Comparison of ENCODE assay signal across 21 mouse cellular contexts in the genomic region with DNA sequence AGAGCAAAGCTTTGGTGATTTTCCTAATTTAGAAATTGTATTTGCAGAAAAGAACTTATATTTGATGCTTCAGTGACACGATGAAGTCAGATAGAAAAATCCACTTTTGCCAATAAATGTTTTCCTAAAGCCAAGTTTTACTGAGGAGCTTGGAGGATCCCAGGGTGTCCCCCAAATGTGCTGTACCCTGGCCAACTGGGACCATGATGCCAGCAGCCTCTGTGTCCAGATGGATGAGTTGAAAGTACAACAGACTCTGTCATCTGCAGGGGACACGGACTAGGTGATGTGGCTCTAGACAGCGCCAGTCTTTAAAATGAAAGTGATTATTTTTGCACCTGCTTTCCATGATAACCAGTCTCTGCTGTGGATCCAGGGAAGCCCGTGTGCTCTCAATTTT. TPM values are rescaled to one million over a fixed set of nuclear protein-coding genes. Genes with fewer than 3 reads are reported as not detected.
DNase-seq lines count a peak whose midpoint lies in the region; ATAC-seq and TF ChIP-seq lines count a peak whose summit lies in the region.
"Had no signal": no experiment of that assay in that cellular context is flagged by ENCODE, and none has a peak within 500 bp of the region (broad histone marks: within the 10 kb centered on the region; RNA-seq: fewer than 3 reads in every experiment).

No protein-coding gene starts in this region.

- no peak for TF ChIP-seq CTCF in cerebellum, adult 2 months (IDR thresholded peaks at IDR 0.05; ENCODE audit: borderline replicate concordance, insufficient read depth, low read depth, low read length)
- TF ChIP-seq CTCF in lung, postnatal 0 days (IDR thresholded peaks at IDR 0.05), result no peak
- TF ChIP-seq CTCF in CH12.LX (conservative IDR thresholded peaks at IDR 0.05 in 1 of 2, IDR thresholded peaks at IDR 0.05 in 1 of 2; ENCODE audit: low read depth in 2 of 2, low read length in 2 of 2), result no peak

- TF ChIP-seq RAD21 in CH12.LX (IDR thresholded peaks at IDR 0.05; ENCODE audit: low read depth, low read length), result no peak

- H3K4me1 ChIP-seq in cerebellum, adult 2 months (ENCODE audit: control insufficient read depth, insufficient read depth, low read length), result peaks cover 14% of the 10 kb centered on the region
- no peaks in the 10 kb centered on the region for H3K4me1 ChIP-seq in lung, postnatal 0 days (ENCODE audit: insufficient read depth, low read depth, low read length)
- H3K4me1 ChIP-seq in CH12.LX (ENCODE audit: control insufficient read depth in 1 of 2, insufficient read depth in 2 of 2), result no peaks in the 10 kb centered on the region; a peak in 1 of 4 replicates

- H3K4me2 ChIP-seq in lung, postnatal 0 days (replicated peaks; ENCODE audit: low read depth, low read length), result no peak overlapping the region
- H3K4me2 ChIP-seq in CH12.LX (ENCODE audit: insufficient read depth, low read depth, poor library complexity, severe bottlenecking), result peak overlapping the region; percentile 19
- H3K4me2 ChIP-seq: embryonic facial prominence, embryonic 12.5 days had no signal

- in situ Hi-C loops in CH12.LX (cut with MboI; ENCODE audit: low pct_ligation_motif_present, low pct_unique_long_range_greater_than_20kb, low sequenced_read_pairs), result loop anchor here (10.0 kb wide), 1 partner anchor 135 kb away; no protein-coding TSS in a partner anchor

- WGBS in cerebellum, adult 2 months, result 23% methylated on average over 4 of the region's 4 CpGs
- 78% methylated on average over 4 of the region's 4 CpGs for WGBS in lung, postnatal 0 days

- ATAC-seq in lung, postnatal 0 days, result no peak
- ATAC-seq: activated CD4-positive, CD25-positive, alpha-beta regulatory T cell, adult 4 months; forebrain, embryonic 14.5 days; forebrain, postnatal 0 days; Patski had no signal

- dilution Hi-C loops in CH12.LX (cut with MboI; ENCODE audit: extremely low pct_ligation_motif_present, extremely low pct_unique_long_range_greater_than_20kb, low sequenced_read_pairs), result no loop called here

- no peaks in the 10 kb centered on the region for H3K27me3 ChIP-seq in cerebellum, adult 2 months (ENCODE audit: control insufficient read depth, insufficient read depth, low read length)
- H3K27me3 ChIP-seq in lung, postnatal 0 days (replicated peaks; ENCODE audit: insufficient read depth, low read length), result no peaks in the 10 kb centered on the region
- H3K27me3 ChIP-seq in CH12.LX (replicated peaks), result peaks cover 33% of the 10 kb centered on the region
- H3K27me3 ChIP-seq: embryonic facial prominence, embryonic 12.5 days; Patski had no signal

- no peak overlapping the region for H3K27ac ChIP-seq in cerebellum, adult 2 months (ENCODE audit: insufficient read depth, low read length)
- H3K27ac ChIP-seq in lung, postnatal 0 days (ENCODE audit: low read length), result 0 out of 2 replicates have a peak overlapping the region, but pooled peaks have one; percentile 1
- H3K27ac ChIP-seq in CH12.LX (ENCODE audit: insufficient read depth, low read depth), result no peak overlapping the region
- H3K27ac ChIP-seq: embryonic facial prominence, embryonic 10.5 days had no signal

- no peak overlapping the region for H3K4me3 ChIP-seq in cerebellum, adult 2 months (replicated peaks; ENCODE audit: insufficient read depth, low read depth, low read length)
- H3K4me3 ChIP-seq in lung, postnatal 0 days (ENCODE audit: low read depth, low read length), result no peak overlapping the region
- no peak overlapping the region for H3K4me3 ChIP-seq in CH12.LX (replicated peaks in 1 of 3; ENCODE audit: low read depth in 2 of 3, low read length in 2 of 3, poor library complexity in 1 of 3)
- H3K4me3 ChIP-seq: embryonic facial prominence, embryonic 10.5 days; embryonic facial prominence, embryonic 12.5 days had no signal

- peaks cover 6% of the 10 kb centered on the region; the same call in 1 of the 2 replicates for H3K36me3 ChIP-seq in lung, postnatal 0 days (ENCODE audit: insufficient read depth, low read length)
- no peaks in the 10 kb centered on the region for H3K36me3 ChIP-seq in CH12.LX (replicated peaks in 1 of 2; ENCODE audit: control insufficient read depth in 1 of 2, insufficient read depth in 1 of 2, low read length in 1 of 2)
- H3K36me3 ChIP-seq: G1E had no signal

- TF ChIP-seq POLR2A in cerebellum, adult 2 months (IDR thresholded peaks at IDR 0.05; ENCODE audit: borderline replicate concordance, insufficient read depth, low read length), result no peak
- no peak for TF ChIP-seq POLR2A in CH12.LX (IDR thresholded peaks at IDR 0.05; ENCODE audit: low read depth, low read length)

- DNase-seq in cerebellum, postnatal 10 days, result peak; percentile 54 to 72
- DNase-seq in cerebellum, adult 2 months, result no peak
- DNase-seq in lung, postnatal 0 days (ENCODE audit: low spot score), result no peak
- DNase-seq in lung, postnatal 10 days, result no peak
- no peak for DNase-seq in CH12.LX (ENCODE audit: extremely low read depth)
- DNase-seq in thymus, postnatal 4 days, result no peak
- DNase-seq: adrenal gland, adult 8-10 months; adrenal gland, postnatal 14 days; adrenal gland, postnatal 36 days; cerebellum, adult 11 months; cerebellum, adult 18-20 months; cerebellum, adult 9-11 months; forebrain, postnatal 0 days had no signal

- no peaks in the 10 kb centered on the region for H3K9me3 ChIP-seq in lung, postnatal 0 days (ENCODE audit: low read length)
- no peaks in the 10 kb centered on the region for H3K9me3 ChIP-seq in CH12.LX (replicated peaks; ENCODE audit: low read length)
- H3K9me3 ChIP-seq: embryonic facial prominence, embryonic 10.5 days; embryonic facial prominence, embryonic 12.5 days; G1E had no signal

- no peak overlapping the region for H3K9ac ChIP-seq in lung, postnatal 0 days (replicated peaks; ENCODE audit: low read depth)
- no peak overlapping the region for H3K9ac ChIP-seq in CH12.LX (ENCODE audit: insufficient read depth, low read depth)
- H3K9ac ChIP-seq: embryonic facial prominence, embryonic 12.5 days; forebrain, postnatal 0 days had no signal

- no peaks in the 10 kb centered on the region for H3K79me2 ChIP-seq in CH12.LX (replicated peaks; ENCODE audit: control insufficient read depth, extremely low read depth, insufficient read depth, poor library complexity, severe bottlenecking)

- no peak for TF ChIP-seq EP300 in lung, postnatal 0 days (IDR thresholded peaks at IDR 0.05)
- no peak for TF ChIP-seq EP300 in CH12.LX (IDR thresholded peaks at IDR 0.05; ENCODE audit: low read length)

TF ChIP-seq in CH12.LX, 34 proteins besides CTCF, POLR2A, EP300 and RAD21:
- TF ChIP-seq ETS1 (conservative IDR thresholded peaks at IDR 0.05; ENCODE audit: low read depth, low read length) (no peak), ZMIZ1 (IDR thresholded peaks at IDR 0.05; ENCODE audit: low read depth, low read length) (no peak), USF1 (IDR thresholded peaks at IDR 0.05; ENCODE audit: low read depth, low read length) (no peak), ZC3H11A (IDR thresholded peaks at IDR 0.05; ENCODE audit: low read depth, low read length) (no peak), NRF1 (IDR thresholded peaks at IDR 0.05; ENCODE audit: low read depth, low read length) (no peak), HCFC1 (IDR thresholded peaks at IDR 0.05; ENCODE audit: low read depth, low read length) (no peak), ZKSCAN1 (IDR thresholded peaks at IDR 0.05; ENCODE audit: borderline replicate concordance, low read depth, low read length) (no peak), POLR2AphosphoS2 (IDR thresholded peaks at IDR 0.05; ENCODE audit: low read depth, low read length) (no peak), PAX5 (IDR thresholded peaks at IDR 0.05; ENCODE audit: low read length) (no peak), NELFE (IDR thresholded peaks at IDR 0.05; ENCODE audit: low read depth, low read length) (no peak), USF2 (conservative IDR thresholded peaks at IDR 0.05; ENCODE audit: low read depth, low read length) (no peak), IRF4 (IDR thresholded peaks at IDR 0.05; ENCODE audit: low read depth, low read length) (no peak), SMC3 (IDR thresholded peaks at IDR 0.05; ENCODE audit: low read depth, low read length) (no peak), CHD1 (IDR thresholded peaks at IDR 0.05; ENCODE audit: low read depth, low read length) (no peak), TCF12 (IDR thresholded peaks at IDR 0.05; ENCODE audit: low read depth, low read length) (no peak), SIN3A (IDR thresholded peaks at IDR 0.05; ENCODE audit: low read length) (no peak), ZNF384 (IDR thresholded peaks at IDR 0.05; ENCODE audit: low read depth, low read length) (no peak), MXI1 (IDR thresholded peaks at IDR 0.05; ENCODE audit: low read depth, low read length) (no peak), ELF1 (IDR thresholded peaks at IDR 0.05; ENCODE audit: low read depth, low read length) (no peak), MAFK (IDR thresholded peaks at IDR 0.05; ENCODE audit: insufficient replicate concordance, low read length) (no peak)

RNA-seq across cellular contexts. Expression of a gene that starts 7.7 kb away (rescaled TPM):
- polyA plus RNA-seq in cerebellum, adult 2 months (2012; rRNA removed), result 15.7 and 18.4 TPM in 2 replicates
- 54.3 and 54.4 TPM in 2 replicates for polyA plus RNA-seq in lung, postnatal 0 days (2015; fragmentation: Nextera tagmentation; extraction: Ambion mirVana)
- total RNA-seq in CH12.LX (2012; rRNA removed) (0.80 and 0.85 TPM in 2 replicates), CH12.LX (2014; rRNA removed) (0.19 and 0.26 TPM in 2 replicates)
- polyA plus RNA-seq in CH12.LX (2012; ENCODE audit: insufficient read length, low read depth), result 0.31 and 0.69 TPM in 2 replicates

RNA-seq across cellular contexts. Expression of a gene that starts 20.2 kb away (rescaled TPM):
- polyA plus RNA-seq in cerebellum, adult 2 months (2012; rRNA removed), result 1.1 and 1.5 TPM in 2 replicates
- polyA plus RNA-seq in lung, postnatal 0 days (2015; fragmentation: Nextera tagmentation; extraction: Ambion mirVana), result 15.5 and 20.2 TPM in 2 replicates
- 0.76 TPM in 1 of 2 replicates, not detected in the other for total RNA-seq in CH12.LX (2012; rRNA removed)
- total RNA-seq in CH12.LX (2014; rRNA removed), result not detected in 2 replicates
- polyA plus RNA-seq in CH12.LX (2012; ENCODE audit: insufficient read length, low read depth), result 0.53 TPM in 1 of 2 replicates, not detected in the other
- total RNA-seq: adrenal gland, adult 18-20 months; adrenal gland, adult 8-10 months; adrenal gland, postnatal 14 days; adrenal gland, postnatal 36 days had no signal
- polyA plus RNA-seq: C2C12, G1E had no signal

Comparison
In these comparisons a context has a peak if more than half of its experiments do, and no peak if none do; other contexts are left out.
1. DNase-seq: peak in cerebellum, postnatal 10 days (2 of 2); none in cerebellum, adult 2 months (0 of 2), lung, postnatal 0 days (single experiment), lung, postnatal 10 days (single experiment), CH12.LX (single experiment) and thymus, postnatal 4 days (single experiment).